Mouse (Mus musculus) lung, postnatal 14 days (tissue): ENCODE data around the gene Nusap1.
"Not testable (repeated sequence)": the region's sequence is repeated elsewhere in the genome, so short reads cannot be mapped to it uniquely, and the experiment has no call there.

Experiments used
- DNase-seq: peaks from one replicate; pipeline ENCODE4 v3.0.0; 2021

The Nusap1 gene

GRCm38 (mm10) chr2:119662220-119663182 is 44.4 kb downstream of the Nusap1 start, which contains the start of gene Ndufaf1:
Gene Ndufaf1 (minus strand): TSS chr2:119662827.
- DNase-seq: peak; percentile 80

GRCm38 (mm10) chr2:119665744-119666143 is 47.6 kb downstream of the Nusap1 start:
- DNase-seq: not testable (repeated sequence)

- peak; percentile 5 for DNase-seq
Observed at GRCm38 (mm10) chr2:119669010-119669409, 50.9 kb downstream of the Nusap1 start.

GRCm38 (mm10) chr2:119674525-119675214 is 56.6 kb downstream of the Nusap1 start, which contains the start of gene Rtf1:
Gene Rtf1 (plus strand): TSS chr2:119675068.
- peak; percentile 99 for DNase-seq

GRCm38 (mm10) chr2:119675215-119675784 is 57.2 kb downstream of the Nusap1 start:
- no peak for DNase-seq

GRCm38 (mm10) chr2:119675831-119676230 is 57.7 kb downstream of the Nusap1 start:
- peak; percentile 1 for DNase-seq

GRCm38 (mm10) chr2:119683706-119684105 is 65.6 kb downstream of the Nusap1 start:
- DNase-seq: no peak

GRCm38 (mm10) chr2:119692003-119692701 is 74.1 kb downstream of the Nusap1 start:
- DNase-seq: peak; percentile 34

GRCm38 (mm10) chr2:119694826-119695225 is 76.7 kb downstream of the Nusap1 start:
- DNase-seq: no peak

GRCm38 (mm10) chr2:119696111-119696510 is 78.0 kb downstream of the Nusap1 start:
- DNase-seq: no peak

GRCm38 (mm10) chr2:119698472-119698871 is 80.4 kb downstream of the Nusap1 start:
- DNase-seq: no peak

- DNase-seq: no peak
Observed at GRCm38 (mm10) chr2:119699962-119700361, 81.9 kb downstream of the Nusap1 start.
